Mouse (Mus musculus) myocyte (in vitro differentiated cells): ENCODE results near the gene Osbpl6.

Experiments
- CEBPB ChIP-seq: IDR thresholded peaks from 2 replicates; pipeline ENCODE4 v1.6.1; 2011; ENCODE audit warnings: mild to moderate bottlenecking, moderate library complexity; ENCODE audit not compliant: poor library complexity, insufficient read depth, severe bottlenecking
- POLR2A ChIP-seq: IDR thresholded peaks from one replicate; pipeline ENCODE4 v1.6.1; 2011; ENCODE audit warnings: low read depth, mild to moderate bottlenecking, control low read depth, moderate library complexity; ENCODE audit not compliant: insufficient read length
- REST ChIP-seq: IDR thresholded peaks from one replicate; pipeline ENCODE4 v1.6.1; 2011; ENCODE audit warnings: mild to moderate bottlenecking, control low read depth, moderate library complexity; ENCODE audit not compliant: insufficient read depth, insufficient read length
- TCF12 ChIP-seq: IDR thresholded peaks from one replicate; pipeline ENCODE4 v1.6.1; 2011; ENCODE audit warnings: mild to moderate bottlenecking, control low read depth; ENCODE audit not compliant: poor library complexity, insufficient read depth, severe bottlenecking

- no peak for TF ChIP-seq TCF12
- TF ChIP-seq POLR2A: no peak
- TF ChIP-seq CEBPB: no peak
- TF ChIP-seq REST: no peak
Measured at GRCm38 (mm10) chr2:76631600-76631999, 225.3 kb downstream of the Osbpl6 start.
